Mouse (Mus musculus): Measurements from ENCODE around the gene Cirbp. TPM values are rescaled to one million over a fixed set of nuclear protein-coding genes. Genes with fewer than 3 reads are reported as not detected.
A peak's percentile ranks its signal among the peaks of the same experiment; 100 is the strongest.

The Cirbp gene
- polyA plus RNA-seq, 1 experiment = 39.5 TPM

DNA sequence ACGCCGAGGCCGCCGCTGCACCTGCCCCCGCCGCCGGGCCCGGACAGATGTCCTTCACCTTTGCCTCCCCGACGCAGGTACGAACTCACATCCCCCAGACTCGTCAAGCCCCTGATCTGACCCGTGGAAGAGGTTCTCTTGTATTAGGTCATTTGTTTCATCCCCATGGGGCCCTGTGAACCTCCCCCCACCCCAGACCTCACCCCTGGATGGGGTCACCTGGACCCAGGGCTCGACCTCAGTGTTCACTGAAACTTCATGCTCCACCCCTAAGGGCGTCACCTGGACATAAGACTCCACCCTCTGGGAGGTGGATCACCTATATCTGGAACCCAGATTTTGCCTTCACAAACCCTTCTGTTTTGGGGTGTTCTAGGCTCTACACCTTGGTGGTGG, 23.3 kb upstream of the Cirbp start:
- Histone ChIP-seq H3K4me1 (peaks cover 92% of the 10 kb centered on the region), H3K36me3 (replicated peaks; ENCODE audit: low read length) (peaks cover 42% of the 10 kb centered on the region), H3K9me3 (no peaks in the 10 kb centered on the region), H3K4me3 (replicated peaks) (peak overlapping the region; percentile 98), H3K27me3 (replicated peaks) (peaks cover 10% of the 10 kb centered on the region)
- TF ChIP-seq GATA1 (IDR thresholded peaks at IDR 0.05; ENCODE audit: borderline replicate concordance, low read length) (no peak), FLI1 (IDR thresholded peaks at IDR 0.05; ENCODE audit: low read length) (no peak)

- H3K36me3 ChIP-seq (replicated peaks; ENCODE audit: low read length) = peaks cover 42% of the 10 kb centered on the region
- no peak for TF ChIP-seq GATA1 (IDR thresholded peaks at IDR 0.05; ENCODE audit: borderline replicate concordance, low read length)
- TF ChIP-seq FLI1 (IDR thresholded peaks at IDR 0.05; ENCODE audit: low read length) = no peak
- H3K27me3 ChIP-seq (replicated peaks) = peaks cover under 1% of the 10 kb centered on the region
- H3K9me3 ChIP-seq = no peaks in the 10 kb centered on the region
- peak overlapping the region; percentile 70 for H3K4me3 ChIP-seq (replicated peaks)
- H3K4me1 ChIP-seq = peaks cover 86% of the 10 kb centered on the region
Measured at GRCm38 (mm10) chr10:80143664-80144063, 22.1 kb upstream of the Cirbp start.

DNA sequence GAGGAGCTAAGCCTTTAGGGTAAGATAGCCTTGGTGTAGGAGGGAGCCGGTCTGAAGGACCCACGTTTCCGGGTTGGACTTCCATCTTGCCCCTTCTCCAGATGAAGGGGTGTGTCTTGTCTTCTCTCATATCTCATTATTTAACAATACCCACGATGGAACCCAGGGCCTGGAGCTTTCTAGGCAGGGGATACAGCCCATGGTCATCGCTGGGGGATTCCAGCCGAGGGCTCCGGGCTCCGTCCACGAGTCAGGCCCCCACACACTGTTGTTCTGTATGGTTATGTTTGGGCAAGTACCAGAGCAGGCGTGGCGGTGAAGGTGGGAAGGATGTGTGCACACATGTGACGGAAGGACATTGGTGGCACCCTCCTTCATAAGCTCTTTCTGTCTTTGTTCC, 21.6 kb upstream of the Cirbp start:
- Histone ChIP-seq H3K27me3 (replicated peaks) (no peaks in the 10 kb centered on the region), H3K36me3 (replicated peaks; ENCODE audit: low read length) (peaks cover 42% of the 10 kb centered on the region), H3K4me1 (peaks cover 82% of the 10 kb centered on the region), H3K9me3 (no peaks in the 10 kb centered on the region), H3K4me3 (replicated peaks) (peak overlapping the region; percentile 70)
- TF ChIP-seq GATA1 (IDR thresholded peaks at IDR 0.05; ENCODE audit: borderline replicate concordance, low read length) = no peak
- no peak for TF ChIP-seq FLI1 (IDR thresholded peaks at IDR 0.05; ENCODE audit: low read length)

DNA sequence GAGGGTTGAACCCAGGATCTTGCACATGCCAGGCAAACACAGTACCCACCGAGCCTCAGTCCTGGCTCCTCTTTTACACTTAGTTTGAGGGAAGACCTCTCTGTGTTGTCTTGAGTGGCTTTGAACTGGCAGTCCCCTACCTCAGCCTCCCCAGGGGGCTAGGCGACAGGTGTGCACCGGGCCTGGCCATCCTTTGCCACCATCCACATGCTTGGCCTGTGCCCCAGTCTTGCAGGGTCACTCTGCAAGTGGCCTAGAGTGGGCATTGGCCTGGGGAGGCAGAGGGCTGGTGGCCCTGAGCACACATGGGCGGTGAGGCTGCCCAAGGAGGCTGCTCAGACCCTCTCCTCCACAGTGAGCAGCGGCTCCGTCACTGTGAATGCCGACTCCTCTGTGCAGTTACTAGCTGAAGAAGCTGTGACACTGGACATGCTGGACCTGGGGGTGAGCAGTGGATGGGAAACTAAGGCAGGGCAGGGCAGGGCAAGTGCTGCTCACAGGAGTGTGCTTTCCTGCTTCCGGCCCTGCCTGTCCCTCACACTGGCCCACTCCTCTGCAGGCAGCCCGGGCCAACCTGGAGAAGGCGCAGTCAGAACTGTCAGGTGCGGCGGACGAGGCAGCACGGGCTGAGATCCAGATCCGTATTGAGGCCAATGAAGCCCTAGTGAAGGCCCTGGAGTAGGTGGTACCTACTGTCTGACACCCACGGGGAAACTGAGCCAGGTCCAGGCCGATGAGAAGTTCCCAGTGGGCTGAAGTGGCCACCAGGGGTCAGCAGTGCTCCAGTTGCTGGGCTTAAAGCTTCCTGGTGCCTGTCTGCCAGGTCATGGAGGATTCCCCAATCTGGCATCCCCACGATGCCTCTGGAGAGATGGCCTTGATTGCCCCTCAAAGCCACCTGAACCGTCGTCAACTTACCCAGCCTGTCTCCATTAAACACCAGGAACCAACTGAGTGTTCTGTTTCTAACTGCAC, 20.6 kb upstream of the Cirbp start:
- H3K27me3 ChIP-seq (replicated peaks) = no peaks in the 10 kb centered on the region
- peak overlapping the region; percentile 34 for H3K4me3 ChIP-seq (replicated peaks)
- TF ChIP-seq GATA1 (IDR thresholded peaks at IDR 0.05; ENCODE audit: borderline replicate concordance, low read length) (no peak), FLI1 (IDR thresholded peaks at IDR 0.05; ENCODE audit: low read length) (no peak)
- peaks cover 48% of the 10 kb centered on the region for H3K36me3 ChIP-seq (replicated peaks; ENCODE audit: low read length)
- peaks cover 73% of the 10 kb centered on the region for H3K4me1 ChIP-seq
- no peaks in the 10 kb centered on the region for H3K9me3 ChIP-seq

DNA sequence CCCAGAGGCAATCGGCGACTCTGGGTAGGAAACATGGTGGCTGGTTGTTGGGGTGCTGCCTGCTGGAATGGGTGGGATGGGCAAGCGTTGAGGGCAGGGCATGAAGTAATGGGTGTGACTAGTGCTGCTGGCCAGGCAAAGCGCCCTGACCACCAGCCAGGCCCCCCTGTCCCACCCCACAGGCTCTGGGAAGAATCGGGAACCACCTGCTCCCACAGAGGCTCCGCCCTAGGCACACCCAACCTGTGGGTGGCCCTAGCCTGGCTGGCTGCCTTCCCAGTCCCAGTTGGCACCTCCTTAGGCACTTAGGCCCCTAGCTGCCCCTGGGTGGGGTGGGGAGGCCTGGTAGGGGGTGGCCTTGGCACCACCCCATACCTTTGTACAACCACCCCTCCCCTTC, 19.9 kb upstream of the Cirbp start:
- peaks cover 54% of the 10 kb centered on the region for H3K36me3 ChIP-seq (replicated peaks; ENCODE audit: low read length)
- H3K4me1 ChIP-seq = peaks cover 65% of the 10 kb centered on the region
- no peaks in the 10 kb centered on the region for H3K9me3 ChIP-seq
- no peak for TF ChIP-seq FLI1 (IDR thresholded peaks at IDR 0.05; ENCODE audit: low read length)
- no peak for TF ChIP-seq GATA1 (IDR thresholded peaks at IDR 0.05; ENCODE audit: borderline replicate concordance, low read length)
- peak overlapping the region; percentile 46 for H3K4me3 ChIP-seq (replicated peaks)
- no peaks in the 10 kb centered on the region for H3K27me3 ChIP-seq (replicated peaks)

DNA sequence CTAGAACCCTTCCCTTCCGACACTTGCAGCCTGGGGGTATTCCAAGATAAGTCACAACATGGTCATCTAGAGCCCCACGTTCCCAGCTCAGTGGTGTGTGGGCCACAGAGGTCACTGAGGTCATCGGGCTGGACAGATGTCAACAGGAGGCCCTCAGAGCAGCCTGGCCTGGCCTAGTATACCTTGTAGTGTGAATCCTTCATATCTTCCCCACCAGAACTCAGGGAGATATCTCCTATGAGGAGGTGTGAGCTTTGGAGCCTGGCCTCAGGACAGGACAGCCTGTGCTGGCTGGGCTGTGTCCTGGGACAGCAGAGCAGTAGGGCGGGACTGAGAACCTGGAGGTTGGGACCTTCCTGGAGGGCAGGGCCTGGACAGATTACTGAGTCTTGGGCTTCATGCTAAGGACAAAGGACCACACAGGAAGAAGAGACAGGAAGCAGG, 19.2 kb upstream of the Cirbp start:
- peak overlapping the region; percentile 99 for H3K4me3 ChIP-seq (replicated peaks)
- H3K27me3 ChIP-seq (replicated peaks) = no peaks in the 10 kb centered on the region
- H3K9me3 ChIP-seq = no peaks in the 10 kb centered on the region
- peaks cover 61% of the 10 kb centered on the region for H3K36me3 ChIP-seq (replicated peaks; ENCODE audit: low read length)
- no peak for TF ChIP-seq GATA1 (IDR thresholded peaks at IDR 0.05; ENCODE audit: borderline replicate concordance, low read length)
- TF ChIP-seq FLI1 (IDR thresholded peaks at IDR 0.05; ENCODE audit: low read length) = no peak
- H3K4me1 ChIP-seq = peaks cover 66% of the 10 kb centered on the region

DNA sequence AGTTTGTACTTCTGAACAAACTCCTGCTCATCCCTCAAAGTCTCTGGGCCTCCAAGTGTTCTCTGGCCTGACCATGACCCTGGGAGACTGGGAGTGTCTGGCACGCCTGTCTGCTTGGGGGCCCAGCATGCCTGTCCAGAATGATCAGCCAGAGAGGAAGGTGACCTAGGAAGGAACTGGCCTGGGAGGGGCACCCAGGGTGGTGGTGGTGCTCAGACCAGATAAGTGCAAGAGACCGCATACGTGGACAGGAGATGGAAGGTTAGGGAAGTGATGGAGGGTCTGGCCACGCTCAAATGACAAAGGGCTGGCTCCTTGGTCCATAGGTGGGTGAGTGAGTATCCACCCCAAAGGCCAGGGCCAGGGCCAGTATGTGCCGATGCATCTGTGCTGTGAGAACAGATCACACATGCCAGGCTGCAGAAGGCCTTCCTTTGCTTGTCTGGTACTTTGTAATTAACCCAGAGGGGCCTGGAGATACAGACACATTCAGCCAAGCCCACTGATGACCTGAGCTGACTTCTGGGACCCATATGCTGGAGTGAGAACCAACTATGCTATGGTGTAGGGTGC, 18.6 kb upstream of the Cirbp start:
- H3K36me3 ChIP-seq (replicated peaks; ENCODE audit: low read length) = peaks cover 68% of the 10 kb centered on the region
- H3K4me1 ChIP-seq = peaks cover 72% of the 10 kb centered on the region
- H3K9me3 ChIP-seq = no peaks in the 10 kb centered on the region
- TF ChIP-seq GATA1 (IDR thresholded peaks at IDR 0.05; ENCODE audit: borderline replicate concordance, low read length) = no peak
- H3K4me3 ChIP-seq (replicated peaks) = peak overlapping the region; percentile 99
- H3K27me3 ChIP-seq (replicated peaks) = no peaks in the 10 kb centered on the region

DNA sequence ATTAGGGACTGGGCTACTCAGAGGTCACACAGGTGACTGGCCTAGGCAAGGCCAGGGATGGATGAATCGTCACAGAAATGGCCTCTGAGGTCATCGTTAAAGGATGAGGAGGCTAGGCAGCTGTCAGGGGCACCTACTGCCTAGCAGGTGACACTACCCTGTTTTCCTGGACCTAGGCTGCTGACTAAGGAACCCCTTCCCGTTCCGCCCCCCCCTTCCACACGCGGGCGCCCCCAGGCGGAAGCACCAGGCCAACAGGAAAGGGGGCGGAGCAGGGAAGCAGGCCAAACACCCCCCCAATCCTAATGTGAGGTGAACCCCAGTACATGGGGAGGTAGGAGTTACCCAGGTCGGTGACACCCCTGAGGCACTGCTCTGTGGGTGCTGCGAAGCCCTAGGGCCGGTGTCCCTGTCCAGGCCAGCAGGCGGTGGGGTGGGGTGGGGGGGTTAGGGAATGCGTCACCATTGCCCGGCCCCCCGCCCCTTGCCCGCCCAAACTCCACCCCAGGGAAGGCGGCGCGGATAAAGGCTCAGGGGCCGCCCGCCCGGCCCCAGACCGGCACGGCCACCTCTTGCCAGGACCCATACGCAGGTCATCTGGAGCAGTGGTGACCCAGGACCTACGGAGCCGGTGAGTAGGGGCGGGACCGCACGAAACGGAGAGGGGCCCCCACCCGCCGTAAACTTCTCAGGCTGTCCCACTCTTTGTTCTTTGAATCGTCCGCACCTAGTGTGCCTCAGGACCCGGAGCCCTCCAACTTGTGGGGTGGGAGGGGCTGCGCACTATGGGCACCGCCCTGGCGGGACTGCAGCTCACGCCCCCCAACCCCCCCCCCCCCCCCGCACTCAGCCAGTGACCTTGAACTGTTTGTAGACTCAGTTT, 17.8 kb upstream of the Cirbp start, which contains the start of gene Midn:
Gene Midn, plus strand, starts transcription at position 554 of the 883 bp plus-strand sequence.
- Histone ChIP-seq H3K36me3 (replicated peaks; ENCODE audit: low read length) (peaks cover 72% of the 10 kb centered on the region), H3K4me1 (peaks cover 72% of the 10 kb centered on the region), H3K9me3 (no peaks in the 10 kb centered on the region), H3K4me3 (replicated peaks) (peak within 1 kb of the TSS; percentile 99), H3K27me3 (replicated peaks) (no peaks in the 10 kb centered on the region)
- no peak for TF ChIP-seq FLI1 (IDR thresholded peaks at IDR 0.05; ENCODE audit: low read length)
- no peak for TF ChIP-seq GATA1 (IDR thresholded peaks at IDR 0.05; ENCODE audit: borderline replicate concordance, low read length)

DNA sequence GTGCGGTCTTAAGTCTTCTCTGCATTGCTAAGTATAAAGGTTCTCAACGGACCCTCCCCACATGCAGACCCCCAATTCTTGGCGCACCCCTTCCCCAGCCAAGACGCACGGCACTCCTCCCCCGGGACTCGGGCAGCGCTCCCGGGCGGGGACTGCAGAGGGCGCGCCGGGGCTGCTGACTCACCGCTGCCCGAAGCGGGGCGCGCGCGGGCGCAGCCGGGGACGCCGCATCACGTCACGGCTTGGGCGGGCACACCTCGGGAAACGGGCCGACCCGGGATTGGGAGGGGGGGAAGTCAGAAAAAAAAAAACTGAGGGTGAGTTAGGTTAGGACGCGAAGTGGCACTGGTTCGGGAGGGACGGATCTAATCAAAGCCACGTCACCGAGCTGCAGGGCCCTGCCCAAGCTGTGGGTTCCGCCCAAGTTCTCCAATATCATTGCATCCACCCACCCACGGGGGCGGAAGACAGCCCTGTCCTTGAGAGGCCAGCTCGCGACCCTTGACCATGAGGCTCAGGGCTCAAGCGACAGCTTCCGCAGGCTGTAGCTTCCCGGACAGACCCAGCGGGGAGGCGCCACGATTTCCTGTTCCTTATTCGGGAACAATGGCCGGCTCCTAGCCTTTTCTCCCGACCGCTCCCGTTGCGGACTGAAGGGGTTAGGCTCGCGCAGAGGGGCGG, 17.0 kb upstream of the Cirbp start:
- Histone ChIP-seq H3K4me3 (replicated peaks) (peak overlapping the region; percentile 99), H3K4me1 (peaks cover 72% of the 10 kb centered on the region), H3K9me3 (no peaks in the 10 kb centered on the region), H3K27me3 (replicated peaks) (no peaks in the 10 kb centered on the region), H3K36me3 (replicated peaks; ENCODE audit: low read length) (peaks cover 74% of the 10 kb centered on the region)
- TF ChIP-seq GATA1 (IDR thresholded peaks at IDR 0.05; ENCODE audit: borderline replicate concordance, low read length) (no peak), FLI1 (IDR thresholded peaks at IDR 0.05; ENCODE audit: low read length) (no peak)
